Mouse (Mus musculus): ENCODE results near the gene Pip5k1c.
A peak's percentile ranks its signal among the peaks of the same experiment; 100 is the strongest.

Pip5k1c gene

DNA sequence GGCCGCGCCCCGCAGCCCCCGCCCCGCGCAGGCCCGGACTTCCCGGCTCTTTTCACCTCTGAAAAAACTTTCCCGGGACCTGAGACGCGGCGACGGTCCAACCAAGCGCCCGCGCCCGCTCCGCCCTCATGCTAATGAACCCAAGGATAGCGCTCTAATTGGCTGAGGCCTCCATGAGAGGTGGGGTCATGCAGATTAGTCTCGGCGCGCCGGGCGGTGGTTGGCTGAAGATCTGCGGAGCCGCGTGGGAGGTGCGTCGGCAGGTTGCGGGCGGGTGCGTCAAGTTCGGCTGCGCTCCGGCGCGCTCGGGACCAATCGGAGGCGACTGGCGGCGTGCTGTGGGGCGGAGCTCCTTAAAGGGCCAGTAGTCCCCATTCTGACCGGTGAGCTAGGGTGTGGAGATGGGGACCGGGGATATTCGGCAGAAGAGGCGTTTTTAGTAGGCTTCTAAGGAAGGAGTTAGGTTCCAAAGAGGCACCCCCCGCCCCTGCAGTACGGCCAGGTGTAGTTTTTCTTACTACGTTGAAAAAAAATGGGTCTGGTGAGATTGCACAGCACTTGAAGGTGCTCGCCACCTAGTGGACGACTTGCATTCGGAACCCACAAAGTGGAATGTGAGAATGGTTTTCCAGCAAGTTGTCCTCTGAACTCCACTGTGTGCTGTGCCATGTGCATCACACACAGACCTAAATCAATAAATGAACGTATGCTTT is 57.7 kb downstream of the Pip5k1c start, which contains the start of gene Hmg20b:
Hmg20b (minus strand) TSS at position 130 of the 713 bp plus-strand sequence.
- peak; percentile 99 to 100 for DNase-seq

DNA sequence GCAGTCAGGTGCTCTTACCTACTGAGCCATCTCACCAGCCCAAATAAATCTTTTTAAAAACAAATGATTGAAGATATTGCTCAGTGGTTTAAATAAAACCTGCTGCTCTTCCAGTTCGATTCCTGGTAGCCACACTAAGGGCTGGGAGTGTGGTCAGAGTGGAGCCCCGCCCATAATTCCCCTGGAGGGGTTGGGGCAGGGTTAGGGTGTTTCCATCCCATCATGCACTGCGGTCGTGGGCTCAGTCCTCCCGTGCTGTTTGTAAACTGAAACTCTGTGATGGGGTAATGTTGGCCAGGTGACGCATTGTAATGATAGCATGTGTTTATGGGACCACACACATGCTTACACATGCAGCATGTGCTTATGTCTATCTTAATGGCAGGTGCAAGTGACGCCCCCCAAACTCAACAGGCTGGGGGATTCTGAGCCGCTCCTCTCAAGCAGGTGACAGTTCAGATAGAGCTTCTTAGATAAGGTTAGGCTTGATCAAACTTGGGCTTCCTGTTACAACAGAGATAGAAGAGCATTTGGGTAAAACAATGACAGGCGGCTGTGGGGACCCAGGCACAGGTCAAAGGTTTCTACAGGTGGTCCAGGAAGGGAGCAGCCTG is 59.0 kb downstream of the Pip5k1c start:
- DNase-seq, result no peak

DNA sequence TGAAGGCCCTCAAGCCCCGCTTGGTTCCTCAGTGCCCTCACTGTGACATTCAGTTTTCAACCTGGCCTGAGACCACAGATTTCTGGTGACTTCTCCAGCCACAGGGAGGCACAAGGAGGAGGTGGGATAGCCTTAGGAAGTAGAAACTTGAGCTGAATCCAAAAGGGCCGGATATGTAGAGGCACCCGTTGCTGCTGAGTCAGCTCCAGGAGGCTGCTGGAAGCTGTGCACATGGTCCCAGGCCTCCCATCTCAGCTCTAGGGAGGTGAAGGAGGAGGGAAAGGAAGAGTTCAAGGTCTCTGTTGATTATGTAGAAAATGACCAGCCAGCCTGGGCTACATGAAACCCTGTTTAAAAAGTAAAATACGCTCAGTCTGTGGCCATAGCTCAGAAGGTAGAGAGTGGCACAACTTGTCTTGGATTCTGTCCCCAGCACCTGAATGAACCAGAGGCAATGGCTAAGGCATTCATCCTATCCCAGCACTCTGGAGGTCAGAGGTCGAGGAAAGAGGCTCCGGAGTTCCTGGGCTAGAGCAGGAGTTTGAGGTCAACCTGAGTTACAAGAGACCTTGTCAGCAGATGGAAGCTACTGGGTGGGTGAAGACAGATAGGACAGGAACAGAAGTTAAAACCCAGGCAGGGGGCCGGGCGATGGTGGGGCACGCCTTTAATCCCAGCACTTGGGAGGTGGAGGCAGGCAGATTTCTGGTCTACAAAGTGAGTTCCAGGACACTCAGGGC is 62.1 kb downstream of the Pip5k1c start:
- DNase-seq, result no peak

DNA sequence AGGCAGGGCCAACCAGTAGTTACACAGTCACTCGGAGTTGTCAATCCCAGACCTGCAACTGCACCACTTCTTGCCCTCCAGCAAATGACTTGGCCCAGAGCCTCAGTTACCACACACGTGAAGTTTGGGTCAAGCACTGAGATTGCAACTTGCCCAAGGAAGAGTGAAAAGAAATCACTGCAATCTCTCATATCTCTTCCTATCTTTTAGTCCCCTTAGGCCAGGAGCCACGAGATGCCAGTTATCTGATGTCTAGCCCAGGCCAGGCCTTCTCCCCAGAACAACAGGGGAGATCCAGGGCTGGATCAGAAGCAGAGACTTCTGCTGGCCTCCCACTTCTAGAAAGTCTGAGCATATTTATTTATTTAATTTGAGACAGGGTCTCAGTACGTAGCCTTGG is 62.8 kb downstream of the Pip5k1c start:
- DNase-seq, result no peak

DNA sequence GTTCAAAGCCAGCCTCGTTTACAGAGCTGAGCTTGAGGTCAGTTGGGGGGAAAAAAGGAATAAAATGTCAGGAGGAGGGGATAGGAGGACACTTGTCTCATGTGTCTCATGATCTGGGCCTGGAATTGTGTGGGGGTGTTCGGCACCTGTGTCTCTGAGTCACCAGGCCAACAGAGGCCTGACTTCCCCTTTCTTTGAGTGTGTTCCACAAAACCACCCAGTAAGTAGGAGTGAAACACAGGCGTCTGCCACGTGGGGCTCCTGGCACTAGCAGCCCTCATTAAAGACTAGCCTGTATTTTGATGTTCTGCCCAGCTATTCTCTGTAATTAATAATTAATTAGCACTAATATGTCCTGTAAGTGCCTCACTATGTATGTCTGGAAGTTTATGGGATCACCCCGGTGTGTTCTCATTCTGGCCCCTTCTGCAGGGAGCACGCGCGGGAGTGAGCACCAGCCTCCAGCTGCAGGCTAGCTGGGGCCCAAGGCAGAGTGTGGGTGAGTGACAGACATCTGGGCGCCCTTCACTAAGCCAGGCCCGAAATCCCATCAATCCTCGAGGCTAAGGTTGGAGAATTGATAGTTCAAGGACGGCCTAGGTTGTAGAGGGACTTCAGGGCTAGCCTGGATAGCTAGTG is 63.7 kb downstream of the Pip5k1c start:
- no peak for DNase-seq

DNA sequence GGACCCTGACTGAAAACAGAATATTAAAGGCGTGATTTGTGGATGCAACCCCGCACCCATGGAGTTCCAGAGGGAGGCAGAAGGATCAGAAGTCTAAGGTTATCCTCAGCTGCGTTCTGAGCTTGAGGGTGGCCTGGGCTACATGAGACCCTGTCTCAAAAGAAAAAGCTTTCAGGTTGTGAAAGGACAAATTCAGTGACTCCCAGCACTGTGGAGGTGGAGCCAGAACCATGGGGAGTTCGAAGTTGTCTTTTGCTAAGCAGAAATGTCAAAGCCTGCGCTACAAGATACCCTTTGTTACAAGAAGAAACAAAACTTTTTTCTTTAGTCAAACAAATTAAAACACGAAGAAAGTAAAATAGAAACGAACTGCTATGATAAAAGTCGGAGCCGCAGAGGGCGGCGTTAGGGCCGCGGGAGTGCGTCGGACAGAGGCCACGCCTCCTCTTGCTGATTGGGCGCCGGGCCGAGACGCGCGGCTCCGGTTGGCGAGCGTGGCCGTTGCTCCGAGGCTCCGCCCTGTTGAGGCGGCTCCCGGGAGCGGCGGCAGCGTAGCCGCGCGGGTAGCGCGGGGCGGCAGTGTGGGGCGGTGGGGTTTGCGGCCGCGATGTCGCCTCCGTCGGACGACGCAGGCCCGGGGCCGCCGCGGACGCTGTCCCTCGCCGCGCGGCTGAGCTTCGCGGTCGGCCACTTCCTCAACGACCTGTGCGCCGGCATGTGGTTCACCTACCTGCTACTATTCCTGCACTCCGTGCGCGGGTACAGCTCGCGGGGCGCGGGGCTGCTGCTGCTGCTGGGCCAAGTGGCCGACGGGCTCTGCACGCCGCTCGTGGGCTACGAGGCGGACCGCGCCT is 64.5 kb downstream of the Pip5k1c start, which contains the start of gene Mfsd12:
Mfsd12 (plus strand) TSS at position 501 of the 854 bp plus-strand sequence.
- peak; percentile 92 to 96 for DNase-seq

DNA sequence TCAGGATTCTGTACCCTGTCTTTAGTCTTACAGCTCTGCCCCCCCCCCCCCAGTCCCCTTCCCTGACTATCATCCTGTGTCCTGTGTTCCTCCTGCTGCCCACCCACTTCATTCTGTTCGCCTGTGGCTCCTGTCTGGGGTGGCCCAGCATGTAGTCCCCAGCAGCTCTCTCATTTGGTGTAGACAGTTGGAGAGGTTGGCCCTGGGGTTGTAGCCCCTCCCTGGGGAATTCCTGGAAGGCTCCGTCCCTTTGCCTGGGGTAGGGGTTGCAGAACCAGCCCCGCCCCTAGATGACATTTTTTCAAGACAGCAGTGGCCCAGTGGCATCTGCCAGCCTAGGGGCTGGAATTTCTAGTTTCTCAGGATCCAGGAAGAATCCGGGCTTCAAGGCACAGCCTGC is 65.4 kb downstream of the Pip5k1c start:
- peak in 1 of 2 experiments; percentile 33 for DNase-seq

DNA sequence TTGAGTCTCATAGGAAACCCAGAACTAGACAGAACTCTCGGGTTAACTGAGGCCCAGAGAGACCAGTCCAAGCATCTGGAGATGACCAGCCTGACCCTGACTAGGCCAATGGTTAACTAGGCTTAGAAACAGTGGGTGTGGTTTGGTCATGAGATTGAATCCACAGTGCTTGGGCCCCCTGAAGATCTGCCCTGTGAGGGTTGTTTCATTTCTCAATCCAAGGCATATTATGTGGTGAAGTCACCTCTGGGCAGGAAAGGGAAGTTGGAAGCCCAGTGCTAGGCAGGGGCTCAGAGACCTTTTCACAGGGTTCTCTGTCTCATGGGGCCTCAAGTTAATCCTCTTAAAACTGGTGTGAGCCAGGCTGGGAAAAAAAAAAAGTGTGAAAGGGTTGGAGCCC is 66.1 kb downstream of the Pip5k1c start:
- DNase-seq, result no peak

DNA sequence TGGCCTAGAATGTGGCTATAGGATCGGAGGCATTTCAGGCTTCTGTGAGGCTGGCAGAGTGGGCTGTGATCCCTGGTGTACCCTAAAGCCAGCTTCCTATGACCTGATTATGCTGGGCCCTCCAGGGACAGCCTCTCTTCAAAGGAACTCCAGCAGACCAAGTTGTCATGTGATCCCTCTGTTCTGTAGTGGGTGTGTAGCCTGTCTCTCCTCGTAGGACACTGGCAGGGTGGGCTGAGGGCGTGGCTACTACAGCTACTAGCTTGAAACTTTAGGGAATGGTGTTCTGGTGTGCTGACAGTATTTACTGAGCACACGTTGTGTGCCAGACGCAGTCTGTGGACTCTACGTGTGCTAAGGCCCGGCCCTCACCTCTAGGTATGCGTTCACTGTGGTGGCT is 68.0 kb downstream of the Pip5k1c start:
- DNase-seq, result no peak

DNA sequence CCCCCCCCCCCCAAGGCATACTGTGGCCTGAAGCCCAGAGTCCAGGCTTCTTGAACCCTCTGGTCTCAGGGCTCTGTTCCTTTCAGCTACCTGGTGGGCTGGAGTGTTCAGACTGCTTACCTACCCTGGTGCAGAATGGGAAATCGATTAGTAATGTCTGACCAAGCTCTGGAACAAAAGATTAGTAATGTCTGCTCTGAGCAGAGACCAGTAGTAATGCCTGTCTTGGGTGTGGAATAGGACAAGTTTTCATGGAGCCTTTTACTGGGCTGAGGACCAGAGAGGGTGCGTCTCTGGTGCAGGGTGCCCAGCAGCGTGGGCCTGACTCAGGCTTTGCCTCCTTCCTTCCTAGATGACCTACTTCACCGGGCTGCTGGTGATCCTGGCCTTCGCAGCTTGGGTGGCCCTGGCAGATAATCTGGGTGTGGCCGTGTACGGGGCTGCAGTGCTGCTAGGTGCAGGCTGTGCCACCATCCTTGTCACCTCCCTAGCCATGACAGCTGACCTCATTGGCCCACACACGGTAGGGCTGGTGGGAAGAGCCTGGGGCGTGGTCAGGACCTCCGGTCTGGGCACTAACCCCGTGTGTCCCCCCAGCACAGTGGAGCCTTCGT is 69.7 kb downstream of the Pip5k1c start:
- no peak for DNase-seq

DNA sequence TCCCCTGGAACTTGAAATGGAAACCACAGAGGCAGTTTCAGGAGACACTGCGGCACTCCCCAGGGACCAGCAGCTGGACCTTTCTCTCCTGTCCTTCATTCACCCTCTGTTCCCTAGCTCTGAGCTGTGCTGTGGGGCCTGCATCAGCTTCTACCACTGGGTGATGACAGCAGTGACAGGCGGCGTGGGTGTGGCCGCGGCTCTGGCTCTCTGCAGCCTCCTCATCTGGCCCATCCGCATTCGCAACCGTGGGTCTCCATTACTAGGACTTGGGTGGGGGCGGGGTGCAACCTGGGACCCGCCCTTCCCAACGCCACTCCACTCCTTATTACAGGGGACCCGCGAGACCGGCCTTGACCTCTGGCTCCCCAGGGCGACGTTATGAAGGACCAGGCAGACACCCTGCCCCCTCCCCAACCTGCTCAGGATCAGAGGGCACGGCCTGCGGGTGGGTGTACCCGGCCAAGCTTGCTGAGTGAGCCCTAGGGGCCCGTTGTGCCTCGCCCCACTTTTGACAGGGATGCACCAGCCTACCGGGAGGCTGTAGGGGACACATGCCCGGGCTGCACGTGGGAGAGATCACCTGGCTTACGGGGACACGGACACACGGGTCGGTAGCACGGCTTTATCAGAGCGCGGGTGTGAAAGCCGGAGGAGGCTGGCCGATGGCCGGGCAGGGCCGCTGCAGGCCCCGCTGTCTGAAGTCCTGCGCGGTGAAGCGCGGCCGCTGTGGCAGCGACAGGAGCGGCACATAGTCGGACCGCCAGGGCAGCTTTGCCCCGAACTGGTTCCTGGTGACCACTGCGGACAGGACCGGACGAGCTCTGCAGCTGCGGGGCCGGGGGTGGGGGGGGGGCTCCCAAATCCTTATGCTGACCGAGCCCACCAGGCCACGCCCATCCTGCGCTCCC is 70.9 kb downstream of the Pip5k1c start:
- peak; percentile 60 to 72 for DNase-seq

DNA sequence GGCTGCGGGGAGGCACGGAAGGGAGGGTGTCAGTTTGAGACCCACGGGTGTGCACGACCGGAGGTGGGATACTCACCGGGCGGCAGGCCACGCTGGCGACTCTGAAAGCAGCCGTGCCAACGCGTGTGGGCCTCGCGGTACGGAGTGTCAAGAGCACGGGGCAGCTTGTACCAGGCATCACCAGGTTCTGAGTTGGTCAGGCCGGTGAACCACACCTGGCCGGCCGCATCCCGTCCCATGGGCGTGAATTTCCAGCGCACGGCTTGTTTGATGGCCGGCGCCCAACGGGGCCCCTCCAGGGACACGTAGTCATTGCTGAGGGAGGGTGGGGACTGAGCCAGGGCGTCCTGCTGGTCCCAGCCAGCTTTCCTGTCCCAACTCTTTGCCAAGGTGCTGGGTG is 71.9 kb downstream of the Pip5k1c start:
- peak; percentile 49 to 61 for DNase-seq

DNA sequence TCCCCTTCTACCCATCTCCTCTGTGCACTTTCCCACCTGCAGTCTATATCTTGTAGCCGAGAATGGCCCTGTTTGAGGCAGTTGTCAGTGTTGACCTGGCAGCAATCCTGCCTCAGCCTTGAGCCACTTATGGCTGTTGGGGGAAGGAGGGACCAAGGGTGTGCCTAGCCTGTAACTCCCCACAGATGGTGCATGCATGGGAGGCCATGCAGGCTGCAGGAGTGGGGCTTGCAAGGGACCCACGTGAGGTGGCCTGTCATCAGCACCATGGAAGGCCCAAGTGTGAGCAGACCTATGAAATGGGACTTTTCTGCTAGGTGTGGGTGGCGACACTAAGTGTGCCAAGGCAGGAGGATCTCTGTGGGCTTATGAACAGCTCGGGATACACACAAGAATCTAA is 72.3 kb downstream of the Pip5k1c start:
- DNase-seq, result no peak

DNA sequence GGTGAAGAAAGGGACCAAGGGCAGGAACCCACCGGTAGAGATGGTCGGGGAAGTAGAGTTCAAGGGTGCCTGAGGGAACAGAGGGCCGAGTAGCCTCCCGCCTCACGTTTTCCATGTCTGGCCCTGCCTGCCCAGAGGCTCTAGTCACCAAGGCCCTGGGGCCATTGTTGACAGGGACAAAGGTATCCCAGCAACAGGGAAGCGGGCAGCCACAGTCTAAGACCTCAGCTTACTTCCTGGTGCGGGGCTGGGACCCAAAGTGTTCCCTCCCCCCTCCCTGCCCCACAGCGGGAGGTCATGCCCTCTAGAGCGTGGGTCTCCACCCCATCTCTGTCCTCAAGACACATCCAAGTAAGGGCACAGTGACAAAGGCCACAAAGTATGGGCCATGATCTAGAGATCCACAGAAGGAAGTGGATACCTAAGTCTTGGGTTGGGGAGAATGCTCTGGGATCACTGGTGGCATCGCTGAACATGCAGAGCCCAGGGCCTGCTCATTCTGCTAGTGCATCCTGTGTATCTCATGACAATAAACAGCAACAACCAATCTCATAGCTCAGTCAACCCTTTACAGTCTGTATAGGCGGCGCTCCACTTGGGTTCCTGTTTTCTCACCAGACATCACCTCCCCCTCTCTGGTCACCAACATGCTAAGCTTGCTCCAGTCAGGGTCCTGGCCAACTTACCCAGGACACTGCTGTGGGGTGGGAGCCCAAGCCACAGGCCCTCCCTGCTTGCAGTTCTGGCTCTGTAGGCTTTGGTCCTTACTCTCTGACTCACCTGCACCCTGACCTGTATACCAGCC is 73.1 kb downstream of the Pip5k1c start, which contains the start of gene 4930404N11Rik:
4930404N11Rik (minus strand) TSS at position 145 of the 805 bp plus-strand sequence.
- no peak for DNase-seq

DNA sequence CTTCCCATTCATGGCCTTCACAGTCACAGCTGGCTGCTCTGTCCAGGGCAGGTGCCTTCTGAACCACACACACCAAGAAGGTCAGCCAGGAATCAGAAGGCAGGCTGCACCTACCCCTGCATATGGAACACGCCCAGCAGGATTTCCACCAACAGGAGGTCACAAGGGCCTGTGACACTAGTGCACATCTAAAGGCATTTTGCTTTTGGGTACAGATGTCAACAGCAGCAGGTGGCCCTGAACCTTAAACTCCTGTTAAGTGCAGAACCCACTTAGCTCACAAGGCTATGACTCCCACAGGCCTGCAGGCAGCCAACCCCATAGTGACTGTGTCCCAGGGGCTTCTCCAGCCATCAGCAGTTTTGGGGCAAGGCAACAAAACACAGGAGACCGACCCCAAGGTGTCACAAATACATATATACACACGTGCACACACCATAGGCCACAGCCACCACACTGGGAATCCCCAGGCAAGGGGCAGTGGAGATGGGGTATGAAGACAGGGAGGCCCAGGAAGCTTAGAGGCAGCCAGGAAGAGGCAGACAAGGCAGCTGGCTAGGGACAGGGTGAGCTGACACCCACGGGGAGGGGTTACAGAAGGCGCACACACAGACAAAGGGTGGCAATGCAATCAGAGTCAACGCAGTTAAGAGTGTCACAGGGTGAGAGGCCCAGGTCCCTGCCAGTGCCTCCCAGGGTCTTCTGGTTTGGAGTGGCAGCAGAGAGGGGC is 73.9 kb downstream of the Pip5k1c start:
- peak in 1 of 2 experiments; percentile 31 for DNase-seq

DNA sequence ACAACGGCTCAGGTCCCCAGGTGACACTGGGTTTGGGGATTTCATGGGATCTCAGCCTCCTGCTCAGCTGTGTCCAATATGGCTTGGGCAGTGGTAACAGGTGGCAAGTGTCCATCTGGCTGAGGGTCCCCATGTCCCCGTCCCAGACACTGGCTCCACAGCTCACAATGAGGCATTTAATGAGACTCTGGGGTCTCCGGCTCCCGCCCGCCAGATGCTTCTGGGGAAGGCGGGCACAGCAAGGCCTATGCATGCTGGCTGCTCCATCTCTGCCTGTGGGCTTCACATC is 74.4 kb downstream of the Pip5k1c start:
- DNase-seq, result no peak
